Mouse (Mus musculus): ENCODE data around the gene Angpt4. TPM values are rescaled to one million over a fixed set of nuclear protein-coding genes. Genes with fewer than 3 reads are reported as not detected.

The Angpt4 gene
- polyA plus RNA-seq, 1 experiment = 0.80 TPM

GRCm38 (mm10) chr2:151981268-151981667 is 70.3 kb downstream of the Angpt4 start:
- Histone ChIP-seq H3K4me3 (ENCODE audit: control insufficient read depth, insufficient read depth, low read length) (no peak overlapping the region), H3K4me1 (replicated peaks; ENCODE audit: control insufficient read depth, insufficient read depth, low read length) (peaks cover 32% of the 10 kb centered on the region), H3K36me3 (ENCODE audit: control insufficient read depth, insufficient read depth, low read length) (no peaks in the 10 kb centered on the region), H3K27ac (ENCODE audit: control insufficient read depth, insufficient read depth, low read length) (no peak overlapping the region), H3K27me3 (ENCODE audit: control insufficient read depth, insufficient read depth, low read length) (no peaks in the 10 kb centered on the region)
- DNase-seq = no peak
- 46% methylated on average over 6 of the region's 6 CpGs for WGBS
- TF ChIP-seq POLR2A (IDR thresholded peaks at IDR 0.05; ENCODE audit: control insufficient read depth, extremely low read depth, insufficient read depth, low read length, poor library complexity) (no peak), CTCF (IDR thresholded peaks at IDR 0.05; ENCODE audit: borderline replicate concordance, control insufficient read depth, extremely low read depth, insufficient read depth, low read length, poor library complexity) (no peak)

GRCm38 (mm10) chr2:151982476-151982875 is 71.5 kb downstream of the Angpt4 start:
- no peak for DNase-seq
- Histone ChIP-seq H3K27ac (ENCODE audit: control insufficient read depth, insufficient read depth, low read length) (no peak overlapping the region), H3K27me3 (ENCODE audit: control insufficient read depth, insufficient read depth, low read length) (no peaks in the 10 kb centered on the region), H3K36me3 (ENCODE audit: control insufficient read depth, insufficient read depth, low read length) (no peaks in the 10 kb centered on the region), H3K4me1 (replicated peaks; ENCODE audit: control insufficient read depth, insufficient read depth, low read length) (peaks cover 34% of the 10 kb centered on the region), H3K4me3 (ENCODE audit: control insufficient read depth, insufficient read depth, low read length) (no peak overlapping the region)
- TF ChIP-seq CTCF (IDR thresholded peaks at IDR 0.05; ENCODE audit: borderline replicate concordance, control insufficient read depth, extremely low read depth, insufficient read depth, low read length, poor library complexity) (no peak), POLR2A (IDR thresholded peaks at IDR 0.05; ENCODE audit: control insufficient read depth, extremely low read depth, insufficient read depth, low read length, poor library complexity) (no peak)

GRCm38 (mm10) chr2:151984019-151984418 is 73.0 kb downstream of the Angpt4 start:
- WGBS = 86% methylated on average over 9 of the region's 9 CpGs
- TF ChIP-seq CTCF (IDR thresholded peaks at IDR 0.05; ENCODE audit: borderline replicate concordance, control insufficient read depth, extremely low read depth, insufficient read depth, low read length, poor library complexity) (no peak), POLR2A (IDR thresholded peaks at IDR 0.05; ENCODE audit: control insufficient read depth, extremely low read depth, insufficient read depth, low read length, poor library complexity) (no peak)
- no peak for DNase-seq
- H3K4me1 ChIP-seq (replicated peaks; ENCODE audit: control insufficient read depth, insufficient read depth, low read length) = peaks cover 19% of the 10 kb centered on the region
- no peak overlapping the region for H3K4me3 ChIP-seq (ENCODE audit: control insufficient read depth, insufficient read depth, low read length)
- no peaks in the 10 kb centered on the region for H3K36me3 ChIP-seq (ENCODE audit: control insufficient read depth, insufficient read depth, low read length)
- no peak overlapping the region for H3K27ac ChIP-seq (ENCODE audit: control insufficient read depth, insufficient read depth, low read length)
- H3K27me3 ChIP-seq (ENCODE audit: control insufficient read depth, insufficient read depth, low read length) = no peaks in the 10 kb centered on the region

- Histone ChIP-seq H3K4me1 (replicated peaks; ENCODE audit: control insufficient read depth, insufficient read depth, low read length) (peaks cover 7% of the 10 kb centered on the region), H3K27ac (ENCODE audit: control insufficient read depth, insufficient read depth, low read length) (peak overlapping the region; percentile 69; the same call in 1 of the 2 replicates)
Observed at GRCm38 (mm10) chr2:151985426-151986172, 74.6 kb downstream of the Angpt4 start.

GRCm38 (mm10) chr2:151986958-151987357 is 75.9 kb downstream of the Angpt4 start:
- H3K4me3 ChIP-seq (ENCODE audit: control insufficient read depth, insufficient read depth, low read length) = no peak overlapping the region
- no peak overlapping the region for H3K27ac ChIP-seq (ENCODE audit: control insufficient read depth, insufficient read depth, low read length)
- WGBS = 82% methylated on average over 8 of the region's 8 CpGs
- no peak for TF ChIP-seq CTCF (IDR thresholded peaks at IDR 0.05; ENCODE audit: borderline replicate concordance, control insufficient read depth, extremely low read depth, insufficient read depth, low read length, poor library complexity)
- no peak for TF ChIP-seq POLR2A (IDR thresholded peaks at IDR 0.05; ENCODE audit: control insufficient read depth, extremely low read depth, insufficient read depth, low read length, poor library complexity)
- no peaks in the 10 kb centered on the region for H3K36me3 ChIP-seq (ENCODE audit: control insufficient read depth, insufficient read depth, low read length)
- no peak for DNase-seq
- no peaks in the 10 kb centered on the region for H3K27me3 ChIP-seq (ENCODE audit: control insufficient read depth, insufficient read depth, low read length)
- H3K4me1 ChIP-seq (replicated peaks; ENCODE audit: control insufficient read depth, insufficient read depth, low read length) = peaks cover 7% of the 10 kb centered on the region

More at GRCm38 (mm10) chr2:151985426-151986172, 74.6 kb downstream of the Angpt4 start:
- 27% methylated on average over 7 of the region's 7 CpGs for WGBS
- Histone ChIP-seq H3K4me3 (ENCODE audit: control insufficient read depth, insufficient read depth, low read length) (no peak overlapping the region), H3K36me3 (ENCODE audit: control insufficient read depth, insufficient read depth, low read length) (no peaks in the 10 kb centered on the region), H3K27me3 (ENCODE audit: control insufficient read depth, insufficient read depth, low read length) (no peaks in the 10 kb centered on the region)
- DNase-seq = no peak
- no peak for TF ChIP-seq POLR2A (IDR thresholded peaks at IDR 0.05; ENCODE audit: control insufficient read depth, extremely low read depth, insufficient read depth, low read length, poor library complexity)
- TF ChIP-seq CTCF (IDR thresholded peaks at IDR 0.05; ENCODE audit: borderline replicate concordance, control insufficient read depth, extremely low read depth, insufficient read depth, low read length, poor library complexity) = no peak

GRCm38 (mm10) chr2:151988978-151989377 is 78.0 kb downstream of the Angpt4 start:
- H3K4me3 ChIP-seq (ENCODE audit: control insufficient read depth, insufficient read depth, low read length) = no peak overlapping the region
- TF ChIP-seq POLR2A (IDR thresholded peaks at IDR 0.05; ENCODE audit: control insufficient read depth, extremely low read depth, insufficient read depth, low read length, poor library complexity) (no peak), CTCF (IDR thresholded peaks at IDR 0.05; ENCODE audit: borderline replicate concordance, control insufficient read depth, extremely low read depth, insufficient read depth, low read length, poor library complexity) (no peak)
- H3K36me3 ChIP-seq (ENCODE audit: control insufficient read depth, insufficient read depth, low read length) = no peaks in the 10 kb centered on the region
- 79% methylated on average over 2 of the region's 2 CpGs for whole genome bisulfite sequencing
- peaks cover 7% of the 10 kb centered on the region for H3K4me1 ChIP-seq (replicated peaks; ENCODE audit: control insufficient read depth, insufficient read depth, low read length)
- no peak overlapping the region for H3K27ac ChIP-seq (ENCODE audit: control insufficient read depth, insufficient read depth, low read length)
- H3K27me3 ChIP-seq (ENCODE audit: control insufficient read depth, insufficient read depth, low read length) = no peaks in the 10 kb centered on the region
- no peak for DNase-seq

Data from thymus, adult 2 months (tissue).